8 mouse cellular contexts compared by ENCODE assay signal in genomic region chr10:128890383-128891295, GRCm38 (mm10). TPM values are rescaled to one million over a fixed set of nuclear protein-coding genes. Genes with fewer than 3 reads are reported as not detected.
A peak's percentile ranks its signal among the peaks of the same experiment; 100 is the strongest.
DNase-seq lines count a peak whose midpoint lies in the region; ATAC-seq and TF ChIP-seq lines count a peak whose summit lies in the region.

No protein-coding gene starts in this region.

- WGBS in heart, embryonic 11.5 days (ENCODE audit: insufficient replicate concordance) = under 1% methylated on average over 40 of the region's 40 CpGs
- WGBS in liver, embryonic 15.5 days (ENCODE audit: insufficient replicate concordance) = 2% methylated on average over 40 of the region's 40 CpGs
- under 1% methylated on average over 40 of the region's 40 CpGs for WGBS in stomach, embryonic 15.5 days

- peak overlapping the region; percentile 93 for H3K4me2 ChIP-seq in heart, embryonic 11.5 days
- peak overlapping the region; percentile 74 for H3K4me2 ChIP-seq in liver, embryonic 15.5 days
- H3K4me2 ChIP-seq in stomach, embryonic 15.5 days = peak overlapping the region; percentile 90

- 0 out of 2 replicates have a peak, but pooled peaks cover 2% of the 10 kb centered on the region for H3K36me3 ChIP-seq in heart, embryonic 11.5 days (ENCODE audit: control insufficient read depth, insufficient read depth, low read length)
- H3K36me3 ChIP-seq in G1E (replicated peaks) = no peaks in the 10 kb centered on the region
- no peaks in the 10 kb centered on the region for H3K36me3 ChIP-seq in liver, embryonic 15.5 days (replicated peaks)
- 0 out of 2 replicates have a peak, but pooled peaks cover 2% of the 10 kb centered on the region for H3K36me3 ChIP-seq in stomach, embryonic 15.5 days

- H3K4me3 ChIP-seq in heart, embryonic 11.5 days (ENCODE audit: low read depth, low read length) = peak overlapping the region; percentile 78
- H3K4me3 ChIP-seq in G1E (ENCODE audit: low read depth, low read length) = peak overlapping the region; percentile 66; the same call in 1 of the 2 replicates
- peak overlapping the region; percentile 55 for H3K4me3 ChIP-seq in liver, embryonic 15.5 days (replicated peaks)
- peak overlapping the region; percentile 67 for H3K4me3 ChIP-seq in stomach, embryonic 15.5 days (replicated peaks)

- H3K27me3 ChIP-seq in heart, embryonic 11.5 days (ENCODE audit: control insufficient read depth, insufficient read depth, low read length) = peaks cover 10% of the 10 kb centered on the region; the same call in 1 of the 2 replicates
- H3K27me3 ChIP-seq in G1E (ENCODE audit: insufficient read depth, low read length) = peaks cover 58% of the 10 kb centered on the region
- peaks cover 84% of the 10 kb centered on the region for H3K27me3 ChIP-seq in liver, embryonic 15.5 days
- H3K27me3 ChIP-seq in stomach, embryonic 15.5 days (replicated peaks) = no peaks in the 10 kb centered on the region; the same call in 1 of the 2 replicates

- peak; percentile 12; the same call in 1 of the 2 replicates for ATAC-seq in heart, embryonic 11.5 days (replicated peaks; ENCODE audit: insufficient number of reproducible peaks, low FRiP score, low TSS enrichment)
- no peak for ATAC-seq in G1E (ENCODE audit: extremely low read depth, insufficient number of reproducible peaks, low FRiP score, poor library complexity, severe bottlenecking)
- ATAC-seq in granulocyte monocyte progenitor cell, adult 5-6 weeks (replicated peaks; ENCODE audit: poor library complexity, severe bottlenecking) = peak; percentile 22
- ATAC-seq in liver, embryonic 15.5 days (ENCODE audit: insufficient read depth) = no peak
- ATAC-seq in stomach, embryonic 15.5 days (ENCODE audit: insufficient read depth, low FRiP score, low read depth) = 0 out of 2 replicates have a peak, but pooled peaks have one; percentile 1
- no peak for ATAC-seq in erythroid progenitor cell, adult 5-6 weeks (replicated peaks; ENCODE audit: low FRiP score, poor library complexity, severe bottlenecking)

- peak overlapping the region; percentile 82 for H3K9ac ChIP-seq in heart, embryonic 11.5 days (ENCODE audit: low read depth, low read length)
- H3K9ac ChIP-seq in liver, embryonic 15.5 days = no peak overlapping the region; the same call in 1 of the 2 replicates
- peak overlapping the region; percentile 66 for H3K9ac ChIP-seq in stomach, embryonic 15.5 days

- peak overlapping the region; percentile 82 for H3K27ac ChIP-seq in heart, embryonic 11.5 days (ENCODE audit: low read depth, low read length)
- no peak overlapping the region for H3K27ac ChIP-seq in liver, embryonic 15.5 days (replicated peaks)
- H3K27ac ChIP-seq in stomach, embryonic 15.5 days = peak overlapping the region; percentile 92

- no peak for TF ChIP-seq CTCF in G1E (IDR thresholded peaks at IDR 0.05; ENCODE audit: low read depth, low read length)

- intact Hi-C loops in heart, postnatal 36 days (cut with DNase I) = loop anchor here (10.0 kb wide), 1 partner anchor 266 kb away; the partner anchor contains the start of gene Rps26

- H3K4me1 ChIP-seq in heart, embryonic 11.5 days (ENCODE audit: control insufficient read depth, insufficient read depth, low read length) = peaks cover 22% of the 10 kb centered on the region
- H3K4me1 ChIP-seq in G1E (ENCODE audit: insufficient read depth, low read depth, low read length) = peaks cover 26% of the 10 kb centered on the region
- peaks cover 29% of the 10 kb centered on the region for H3K4me1 ChIP-seq in liver, embryonic 15.5 days (replicated peaks)
- H3K4me1 ChIP-seq in stomach, embryonic 15.5 days = peaks cover 22% of the 10 kb centered on the region

- no peaks in the 10 kb centered on the region for H3K9me3 ChIP-seq in heart, embryonic 11.5 days (replicated peaks; ENCODE audit: control insufficient read depth, low read length)
- H3K9me3 ChIP-seq in G1E (replicated peaks) = no peaks in the 10 kb centered on the region
- no peaks in the 10 kb centered on the region for H3K9me3 ChIP-seq in liver, embryonic 15.5 days (replicated peaks)
- no peaks in the 10 kb centered on the region for H3K9me3 ChIP-seq in stomach, embryonic 15.5 days

- DNase-seq in heart, postnatal 36 days = no peak
- DNase-seq in G1E (ENCODE audit: low spot score) = no peak
- no peak for DNase-seq in spleen, postnatal 14 days (ENCODE audit: low spot score in 2 of 2)

RNA-seq across cellular contexts. Expression of gene Gdf11, which starts 0.9 kb away (rescaled TPM):
- 4.1 and 4.5 TPM in 2 replicates for polyA plus RNA-seq in heart, embryonic 11.5 days (2014; fragmentation: Nextera tagmentation; extraction: Ambion mirVana)
- total RNA-seq in heart, postnatal 36 days (2021) = 1 to 10 TPM; 1.9 to 2.8 TPM
- total RNA-seq in G1E (2014; fragmentation: Nextera tagmentation) = not detected in 2 replicates
- total RNA-seq in G1E (2017) = under 0.01 TPM in 1 of 2 replicates, not detected in the other
- polyA plus RNA-seq in G1E (2012) = 0.02 TPM in 2 replicates
- total RNA-seq in granulocyte monocyte progenitor cell, adult 5-6 weeks (2014; fragmentation: Nextera tagmentation) = 0.21 TPM in 1 of 2 replicates, not detected in the other
- total RNA-seq in granulocyte monocyte progenitor cell, adult 5-6 weeks (2017) = 0.15 TPM in 1 of 2 replicates, not detected in the other
- 0.26 and 0.31 TPM in 2 replicates for polyA plus RNA-seq in liver, embryonic 15.5 days (2015; fragmentation: Nextera tagmentation; extraction: Ambion mirVana)
- polyA plus RNA-seq in stomach, embryonic 15.5 days (2015; fragmentation: Nextera tagmentation; extraction: Ambion mirVana) = 4.4 and 4.7 TPM in 2 replicates
- 0.36 TPM in 1 of 2 replicates, not detected in the other for total RNA-seq in erythroid progenitor cell, adult 5-6 weeks (2015; ENCODE audit: low replicate concordance)
- not detected in 2 replicates for total RNA-seq in erythroid progenitor cell, adult 5-6 weeks (2017; ENCODE audit: low replicate concordance)

RNA-seq across cellular contexts. Expression of gene Cd63, which starts 10.2 kb away (rescaled TPM):
- polyA plus RNA-seq in heart, embryonic 11.5 days (2014; fragmentation: Nextera tagmentation; extraction: Ambion mirVana) = 296 and 306 TPM in 2 replicates
- 100 to 1,000 TPM; 117 to 143 TPM for total RNA-seq in heart, postnatal 36 days (2021)
- total RNA-seq in G1E (2014; fragmentation: Nextera tagmentation) = 1.7 and 3.4 TPM in 2 replicates
- 0.22 TPM in 1 of 2 replicates, not detected in the other for total RNA-seq in G1E (2017)
- polyA plus RNA-seq in G1E (2012) = 0.04 and 0.09 TPM in 2 replicates
- 139 and 203 TPM in 2 replicates for total RNA-seq in granulocyte monocyte progenitor cell, adult 5-6 weeks (2014; fragmentation: Nextera tagmentation)
- 123 and 185 TPM in 2 replicates for total RNA-seq in granulocyte monocyte progenitor cell, adult 5-6 weeks (2017)
- 102 and 113 TPM in 2 replicates for polyA plus RNA-seq in liver, embryonic 15.5 days (2015; fragmentation: Nextera tagmentation; extraction: Ambion mirVana)
- polyA plus RNA-seq in stomach, embryonic 15.5 days (2015; fragmentation: Nextera tagmentation; extraction: Ambion mirVana) = 693 and 758 TPM in 2 replicates
- 57.4 and 85.1 TPM in 2 replicates for total RNA-seq in erythroid progenitor cell, adult 5-6 weeks (2015; ENCODE audit: low replicate concordance)
- total RNA-seq in erythroid progenitor cell, adult 5-6 weeks (2017; ENCODE audit: low replicate concordance) = 17.7 and 28.4 TPM in 2 replicates

RNA-seq across cellular contexts. Expression of gene Rdh5, which starts 32.0 kb away (rescaled TPM):
- 6.1 and 8.1 TPM in 2 replicates for polyA plus RNA-seq in heart, embryonic 11.5 days (2014; fragmentation: Nextera tagmentation; extraction: Ambion mirVana)
- total RNA-seq in heart, postnatal 36 days (2021) = 1 to 10 TPM; 6.4 to 7.5 TPM
- total RNA-seq in G1E (2014; fragmentation: Nextera tagmentation) (7.1 and 27.4 TPM in 2 replicates), G1E (2017) (2.6 and 4.4 TPM in 2 replicates)
- polyA plus RNA-seq in G1E (2012) = 0.94 and 1.2 TPM in 2 replicates
- 2.0 and 9.5 TPM in 2 replicates for total RNA-seq in granulocyte monocyte progenitor cell, adult 5-6 weeks (2014; fragmentation: Nextera tagmentation)
- 2.4 TPM in 1 of 2 replicates, not detected in the other for total RNA-seq in granulocyte monocyte progenitor cell, adult 5-6 weeks (2017)
- polyA plus RNA-seq in liver, embryonic 15.5 days (2015; fragmentation: Nextera tagmentation; extraction: Ambion mirVana) = 18.4 and 24.3 TPM in 2 replicates
- polyA plus RNA-seq in stomach, embryonic 15.5 days (2015; fragmentation: Nextera tagmentation; extraction: Ambion mirVana) = 12.9 and 15.0 TPM in 2 replicates
- 11.7 TPM in 1 of 2 replicates, not detected in the other for total RNA-seq in erythroid progenitor cell, adult 5-6 weeks (2015; ENCODE audit: low replicate concordance)
- total RNA-seq in erythroid progenitor cell, adult 5-6 weeks (2017; ENCODE audit: low replicate concordance) = 20.1 TPM in 1 of 2 replicates, not detected in the other

RNA-seq across cellular contexts. Expression of gene Bloc1s1, which starts 33.2 kb away (rescaled TPM):
- 195 and 206 TPM in 2 replicates for polyA plus RNA-seq in heart, embryonic 11.5 days (2014; fragmentation: Nextera tagmentation; extraction: Ambion mirVana)
- 100 to 1,000 TPM; 184 to 206 TPM for total RNA-seq in heart, postnatal 36 days (2021)
- 46.7 and 50.3 TPM in 2 replicates for total RNA-seq in G1E (2014; fragmentation: Nextera tagmentation)
- 116 and 119 TPM in 2 replicates for total RNA-seq in G1E (2017)
- 121 and 157 TPM in 2 replicates for polyA plus RNA-seq in G1E (2012)
- 124 and 140 TPM in 2 replicates for total RNA-seq in granulocyte monocyte progenitor cell, adult 5-6 weeks (2014; fragmentation: Nextera tagmentation)
- 71.3 and 86.4 TPM in 2 replicates for total RNA-seq in granulocyte monocyte progenitor cell, adult 5-6 weeks (2017)
- 93.9 and 96.1 TPM in 2 replicates for polyA plus RNA-seq in liver, embryonic 15.5 days (2015; fragmentation: Nextera tagmentation; extraction: Ambion mirVana)
- 190 and 208 TPM in 2 replicates for polyA plus RNA-seq in stomach, embryonic 15.5 days (2015; fragmentation: Nextera tagmentation; extraction: Ambion mirVana)
- total RNA-seq in erythroid progenitor cell, adult 5-6 weeks (2015; ENCODE audit: low replicate concordance) = 49.0 and 51.2 TPM in 2 replicates
- 15.5 and 37.2 TPM in 2 replicates for total RNA-seq in erythroid progenitor cell, adult 5-6 weeks (2017; ENCODE audit: low replicate concordance)

RNA-seq across cellular contexts. Expression of gene Itga7, which starts 43.0 kb away (rescaled TPM):
- 0.43 and 0.79 TPM in 2 replicates for polyA plus RNA-seq in heart, embryonic 11.5 days (2014; fragmentation: Nextera tagmentation; extraction: Ambion mirVana)
- 100 to 1,000 TPM; 160 to 167 TPM for total RNA-seq in heart, postnatal 36 days (2021)
- total RNA-seq in G1E (2014; fragmentation: Nextera tagmentation) (not detected in 2 replicates), G1E (2017) (0.33 and 0.46 TPM in 2 replicates)
- polyA plus RNA-seq in G1E (2012) = 0.02 and 0.10 TPM in 2 replicates
- not detected in 2 replicates for total RNA-seq in granulocyte monocyte progenitor cell, adult 5-6 weeks (2014; fragmentation: Nextera tagmentation)
- total RNA-seq in granulocyte monocyte progenitor cell, adult 5-6 weeks (2017) = not detected in 2 replicates
- 0.81 and 1.1 TPM in 2 replicates for polyA plus RNA-seq in liver, embryonic 15.5 days (2015; fragmentation: Nextera tagmentation; extraction: Ambion mirVana)
- polyA plus RNA-seq in stomach, embryonic 15.5 days (2015; fragmentation: Nextera tagmentation; extraction: Ambion mirVana) = 5.2 and 5.7 TPM in 2 replicates
- total RNA-seq in erythroid progenitor cell, adult 5-6 weeks (2015; ENCODE audit: low replicate concordance) = not detected in 2 replicates
- total RNA-seq in erythroid progenitor cell, adult 5-6 weeks (2017; ENCODE audit: low replicate concordance) = not detected in 2 replicates

Comparison
In these comparisons a context has a peak if more than half of its experiments do, and no peak if none do; other contexts are left out.
1. ATAC-seq: peak in heart, embryonic 11.5 days (single experiment), granulocyte monocyte progenitor cell, adult 5-6 weeks (single experiment) and stomach, embryonic 15.5 days (single experiment); none in G1E (single experiment), liver, embryonic 15.5 days (single experiment) and erythroid progenitor cell, adult 5-6 weeks (single experiment).
2. RNA of gene Cd63, which starts 10.2 kb away (total RNA-seq): 123 to 203 TPM in granulocyte monocyte progenitor cell, adult 5-6 weeks, 117 to 143 TPM in heart, postnatal 36 days and 17.7 to 85.1 TPM in erythroid progenitor cell, adult 5-6 weeks; 0.22 to 3.4 TPM in G1E; every median in the first group is over 4 times any median in the second.
3. Peak in every context shown above with its lines, with median percentiles within 50 percentile points of each other: H3K4me2 ChIP-seq and H3K4me3 ChIP-seq.